Mouse (Mus musculus): ENCODE results near the gene Arhgef3.

Arhgef3 gene

GRCm38 (mm10) chr14:27444851-27445281, 330.2 kb downstream of the Arhgef3 start:
- no peak for DNase-seq

DNA sequence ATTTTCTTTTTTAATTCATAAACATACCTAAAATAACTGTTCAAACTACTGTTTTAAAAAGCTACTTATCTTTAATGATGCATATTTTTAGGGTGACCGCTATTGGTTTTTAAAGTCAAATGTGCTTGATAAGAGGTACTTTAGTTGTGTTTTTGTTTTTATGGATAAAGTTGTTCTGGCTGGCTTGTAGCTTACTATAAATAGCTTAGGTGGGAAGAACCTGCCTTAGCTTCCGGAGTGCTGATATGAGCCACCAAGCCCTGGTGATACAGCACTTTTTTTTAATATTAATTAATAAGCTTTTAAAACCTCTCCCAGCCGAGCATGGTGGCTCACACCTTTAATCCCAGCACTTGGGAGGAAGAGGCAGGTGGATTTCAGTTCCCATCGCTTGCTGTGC, 332.3 kb downstream of the Arhgef3 start:
- DNase-seq: no peak
